Mouse (Mus musculus): ENCODE data around the gene Ppp4c.

The Ppp4c gene

DNA sequence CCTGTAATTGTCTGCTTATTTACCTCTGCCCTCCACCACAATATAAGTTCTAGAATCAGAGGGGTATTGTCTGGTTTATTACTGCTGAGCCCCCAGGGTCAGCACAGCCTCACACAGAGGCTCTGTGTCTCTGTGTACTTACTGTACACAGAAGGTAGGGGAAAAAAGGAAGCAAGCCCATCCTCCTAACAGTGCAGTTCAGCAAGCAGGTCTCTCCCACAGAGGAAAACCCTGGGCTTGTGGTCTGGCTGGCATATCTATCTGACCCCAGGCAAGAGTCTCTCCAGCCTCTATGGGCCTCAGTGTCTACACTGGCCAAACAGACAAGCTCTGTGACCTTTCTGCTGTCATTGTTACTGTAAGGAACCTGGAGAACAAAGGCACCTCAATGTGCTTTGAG lies 11.5 kb upstream of the Ppp4c start:
- in situ Hi-C loops (cut with MboI; ENCODE audit: unreplicated experiment in 2 of 2): no loop called here

GRCm38 (mm10) chr7:126803181-126803580 lies 10.9 kb upstream of the Ppp4c start:
- in situ Hi-C loops (cut with MboI; ENCODE audit: unreplicated experiment in 2 of 2): no loop called here

DNA sequence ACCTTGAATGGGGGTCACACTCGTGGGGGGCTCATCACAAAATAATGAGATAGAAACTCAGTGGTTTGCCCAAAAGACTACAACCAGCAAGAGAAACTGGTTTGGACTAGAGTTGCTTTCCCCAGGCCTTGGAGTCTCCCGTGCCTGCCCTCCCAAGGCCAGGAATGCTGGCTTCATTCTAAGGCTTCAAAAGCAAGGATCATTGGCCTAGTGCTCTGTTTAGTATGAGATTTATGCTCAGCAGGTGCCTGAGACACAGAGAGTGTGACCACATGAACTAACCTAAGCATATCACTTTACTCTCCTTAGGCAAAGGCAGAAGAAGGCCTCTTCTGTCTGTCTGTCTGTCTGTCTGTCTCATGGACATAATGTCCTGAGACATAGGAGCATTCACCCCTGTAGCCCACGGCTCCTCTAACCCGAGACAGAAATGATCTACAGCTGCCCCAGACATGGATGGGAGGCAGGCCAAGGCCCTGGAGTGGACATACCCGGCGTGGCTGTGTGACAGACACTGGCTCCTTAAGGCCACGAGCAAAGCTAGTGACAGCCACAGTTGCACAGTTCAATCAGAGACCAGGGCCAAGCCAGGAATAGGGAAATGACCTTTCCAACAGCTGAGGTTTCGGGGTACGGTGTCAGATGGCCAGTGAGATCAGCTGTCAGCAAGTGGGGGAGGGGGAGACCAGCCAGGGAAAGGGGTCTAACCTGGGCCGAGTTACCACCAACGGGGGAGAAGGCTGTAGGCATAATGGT lies 10.0 kb upstream of the Ppp4c start:
- in situ Hi-C loops (cut with MboI; ENCODE audit: unreplicated experiment in 2 of 2): no loop called here

DNA sequence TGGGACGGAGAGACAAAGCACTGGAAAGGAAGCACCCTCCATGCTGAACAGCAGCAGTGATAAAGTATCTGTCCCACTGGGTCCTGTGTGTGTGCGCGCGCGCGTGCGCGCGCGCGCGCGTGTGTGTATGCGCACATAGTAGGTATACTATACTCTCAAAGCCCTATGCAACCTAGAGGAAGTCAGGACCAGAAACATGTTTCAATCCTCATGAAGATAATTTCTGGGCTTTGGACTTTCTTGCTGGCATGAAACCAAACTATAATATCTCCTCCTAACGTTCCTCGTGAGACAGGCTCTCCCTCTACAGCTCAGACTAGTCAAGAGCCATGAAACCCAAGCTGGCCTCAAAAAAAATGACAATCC lies 8.7 kb upstream of the Ppp4c start:
- in situ Hi-C loops (cut with MboI; ENCODE audit: unreplicated experiment in 2 of 2): no loop called here

DNA sequence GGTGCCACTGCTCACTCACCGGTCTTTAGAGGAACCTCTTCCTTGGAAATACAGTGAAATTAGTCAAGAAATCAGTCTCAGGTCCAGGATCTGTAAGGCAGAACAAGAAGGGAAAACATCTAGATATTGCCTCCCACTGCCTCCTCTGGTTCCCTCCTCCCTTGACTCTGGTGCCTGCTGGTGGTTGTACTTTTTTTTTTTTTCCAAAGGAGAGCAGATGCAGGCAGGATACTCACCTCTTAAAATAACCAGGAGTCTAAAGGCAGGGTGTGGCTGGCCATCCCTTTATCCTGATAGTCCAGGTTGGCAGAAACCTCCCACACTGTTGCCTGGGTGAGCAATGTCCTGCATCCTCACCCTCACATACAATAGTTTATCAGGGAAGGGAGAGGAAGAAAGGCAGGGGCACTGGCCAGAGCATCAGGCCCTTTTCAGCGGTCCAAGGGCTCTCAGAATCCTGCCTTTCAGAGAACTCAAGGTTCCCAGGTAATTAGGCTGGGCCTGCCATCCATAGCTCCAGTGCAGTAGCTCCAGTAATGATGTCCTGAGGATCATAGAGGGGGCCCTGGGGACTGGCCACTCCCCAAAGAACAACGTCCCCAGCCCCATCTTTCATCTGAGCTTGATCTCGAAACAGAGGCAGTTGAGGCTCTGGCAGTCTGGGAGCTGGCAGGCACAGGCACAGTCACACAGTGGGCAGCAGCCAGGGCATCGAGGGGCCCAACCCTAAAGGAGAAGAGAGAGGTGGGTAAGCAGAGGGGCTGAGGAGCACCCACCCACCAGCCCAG lies 8.2 kb upstream of the Ppp4c start:
- in situ Hi-C loops (cut with MboI; ENCODE audit: unreplicated experiment in 2 of 2): no loop called here

GRCm38 (mm10) chr7:126799468-126800268 lies 7.4 kb upstream of the Ppp4c start:
- in situ Hi-C loops (cut with MboI; ENCODE audit: unreplicated experiment in 2 of 2): no loop called here

DNA sequence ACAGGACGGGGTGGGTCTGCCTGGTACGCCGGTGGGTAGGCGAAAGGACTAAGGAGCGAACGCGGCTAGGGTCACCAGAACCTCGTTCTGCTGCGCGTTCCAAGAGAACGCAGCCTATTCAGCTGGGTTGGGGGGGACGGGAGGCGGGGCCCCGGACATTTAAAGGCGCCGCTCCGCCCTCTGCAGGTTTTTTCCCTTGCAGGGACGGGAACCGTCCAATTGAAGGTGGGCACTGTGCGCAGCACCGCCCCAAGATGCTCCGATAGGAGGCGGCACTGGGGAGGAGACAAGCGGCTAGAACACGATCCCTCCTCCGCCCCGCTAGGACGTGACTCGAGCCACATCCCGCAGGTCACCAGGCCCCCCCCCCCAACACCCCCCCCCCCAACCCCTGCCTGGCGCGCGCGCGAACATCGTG lies 6.8 kb upstream of the Ppp4c start:
- in situ Hi-C loops (cut with MboI; ENCODE audit: unreplicated experiment in 2 of 2): no loop called here

DNA sequence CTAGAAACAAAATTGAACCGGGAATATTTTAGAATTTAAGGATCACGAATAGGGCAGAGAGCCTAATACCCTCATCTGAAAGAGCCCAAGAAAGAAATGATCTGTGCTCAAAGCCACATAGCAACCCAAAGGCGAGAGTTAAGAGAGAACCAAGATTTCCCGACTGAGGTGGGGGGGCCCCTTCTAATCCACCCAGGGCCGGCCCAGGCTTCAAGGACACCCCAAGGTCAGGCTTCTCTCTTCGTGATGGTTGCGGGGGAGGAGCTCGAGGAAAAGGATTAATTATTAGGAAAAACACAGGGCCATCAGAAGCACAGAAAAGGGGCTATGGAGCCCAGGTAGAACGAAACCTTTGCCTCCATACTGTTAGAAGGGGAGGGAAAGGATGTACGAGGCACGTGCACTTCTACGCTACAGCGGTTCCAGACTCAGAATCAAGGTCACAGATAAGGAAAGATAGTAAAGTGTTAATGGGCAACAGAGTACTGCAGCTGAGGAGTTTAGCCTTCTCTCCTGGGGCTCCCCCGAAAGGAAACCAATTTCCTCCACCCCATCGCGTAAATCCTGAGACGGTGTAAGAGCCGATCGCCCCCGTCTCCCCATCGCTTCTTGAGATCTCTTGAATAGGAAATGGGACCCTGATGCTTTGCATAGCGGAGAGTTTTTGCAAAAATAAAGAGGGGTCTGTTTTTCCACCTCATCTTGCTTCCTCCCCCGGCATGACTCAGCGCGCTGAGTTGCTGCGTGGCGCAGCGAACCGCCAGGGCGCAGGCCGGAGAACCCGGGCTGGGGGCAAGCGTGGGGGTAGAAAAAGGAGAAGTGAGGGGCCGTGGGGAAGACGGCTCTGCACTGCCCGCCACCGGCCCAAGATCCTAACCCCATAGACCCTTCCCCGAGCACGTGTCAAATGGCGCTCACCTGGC lies 6.1 kb upstream of the Ppp4c start:
- in situ Hi-C loops (cut with MboI; ENCODE audit: unreplicated experiment in 2 of 2): no loop called here

DNA sequence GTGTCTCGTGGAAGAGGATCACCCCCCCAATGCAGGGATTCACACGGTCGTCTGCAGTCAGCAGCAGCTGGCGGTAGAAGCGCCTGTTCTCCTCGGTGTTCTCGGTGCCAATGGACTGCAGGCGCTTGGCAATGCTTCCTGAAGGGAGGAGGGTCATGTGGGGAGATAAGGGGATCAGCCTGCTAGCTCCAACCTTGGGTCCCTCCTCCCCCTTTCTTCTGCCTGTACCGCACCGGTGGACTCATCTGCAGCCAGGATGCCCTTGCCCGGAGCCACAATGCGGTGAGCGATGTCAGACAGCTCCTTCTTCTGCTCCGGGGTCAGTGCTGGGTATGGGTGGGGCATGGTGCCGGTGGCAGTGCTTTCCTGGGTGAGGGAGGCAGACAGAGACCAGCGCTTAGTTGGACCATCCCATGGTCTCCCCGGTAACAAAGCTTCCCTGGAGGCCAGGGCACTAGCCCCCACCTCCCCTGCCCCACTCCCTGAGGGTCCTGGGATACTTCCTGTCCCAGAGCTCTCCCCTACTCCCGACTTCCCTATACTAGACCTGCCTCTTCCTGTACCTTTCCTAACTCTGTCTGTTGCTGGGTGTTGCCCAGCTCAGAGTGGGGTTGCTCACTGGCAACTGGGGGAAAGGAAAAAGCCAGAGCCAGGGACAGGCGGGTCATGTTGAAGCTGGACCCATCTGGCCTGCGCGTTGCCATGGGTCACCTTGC lies 5.3 kb upstream of the Ppp4c start, which contains the start of gene Fam57b:
Fam57b (plus strand) TSS at position 258 of the 716 bp plus-strand sequence.
- in situ Hi-C loops (cut with MboI; ENCODE audit: unreplicated experiment in 2 of 2): no loop called here

GRCm38 (mm10) chr7:126796350-126796932 lies 4.1 kb upstream of the Ppp4c start:
- in situ Hi-C loops (cut with MboI; ENCODE audit: unreplicated experiment in 2 of 2): no loop called here

- in situ Hi-C loops (cut with MboI; ENCODE audit: unreplicated experiment in 2 of 2): no loop called here
Measured at GRCm38 (mm10) chr7:126795387-126796317, 3.4 kb upstream of the Ppp4c start.

- in situ Hi-C loops (cut with MboI; ENCODE audit: unreplicated experiment in 2 of 2): no loop called here
Measured at GRCm38 (mm10) chr7:126794271-126794605, 1.9 kb upstream of the Ppp4c start.

- in situ Hi-C loops (cut with MboI; ENCODE audit: unreplicated experiment in 2 of 2): no loop called here
Measured at GRCm38 (mm10) chr7:126793456-126794270, 1.4 kb upstream of the Ppp4c start.

GRCm38 (mm10) chr7:126792721-126793443 lies 586 bp upstream of the Ppp4c start:
- in situ Hi-C loops (cut with MboI; ENCODE audit: unreplicated experiment in 2 of 2): no loop called here

DNA sequence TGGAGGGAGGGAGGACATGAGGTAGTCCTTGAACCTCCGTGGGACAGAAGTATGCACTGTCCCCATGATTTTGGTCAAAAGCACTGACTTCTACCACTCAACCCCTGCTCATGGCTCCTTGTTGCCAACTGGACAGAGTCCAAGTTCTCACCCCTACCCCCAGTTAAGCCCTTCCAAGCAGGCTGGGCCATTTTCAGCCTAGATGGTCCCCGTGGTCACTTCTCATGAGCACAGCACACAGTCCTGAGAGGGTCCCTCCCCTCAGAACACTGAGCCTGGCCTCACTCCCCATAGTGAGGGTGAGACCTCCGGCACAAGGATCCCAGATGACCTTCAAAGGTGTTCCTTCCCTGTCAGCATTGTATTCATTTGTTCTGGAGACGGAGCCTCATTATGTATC lies 3.2 kb downstream of the Ppp4c start:
- in situ Hi-C loops (cut with MboI; ENCODE audit: unreplicated experiment in 2 of 2): no loop called here

DNA sequence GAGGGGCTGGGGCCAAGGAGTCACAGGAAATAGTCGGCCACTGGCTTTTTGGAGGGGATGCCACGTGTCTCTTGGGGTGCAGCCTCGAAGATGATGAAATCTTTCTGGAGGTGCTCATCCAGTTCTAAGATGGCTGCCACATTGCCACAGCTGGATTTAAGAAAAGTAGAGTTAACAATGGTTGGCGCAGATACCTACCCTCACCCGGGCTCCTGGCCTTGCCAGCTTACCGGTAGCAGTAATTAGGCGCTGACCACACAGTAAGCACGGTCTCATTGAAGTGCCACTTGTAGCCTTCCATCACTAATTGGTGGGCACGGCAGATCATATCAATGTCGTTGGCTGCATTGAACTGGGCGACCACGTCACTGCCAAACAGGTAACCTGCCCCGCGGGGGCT lies 6.2 kb downstream of the Ppp4c start:
- in situ Hi-C loops (cut with MboI; ENCODE audit: unreplicated experiment in 2 of 2): no loop called here

DNA sequence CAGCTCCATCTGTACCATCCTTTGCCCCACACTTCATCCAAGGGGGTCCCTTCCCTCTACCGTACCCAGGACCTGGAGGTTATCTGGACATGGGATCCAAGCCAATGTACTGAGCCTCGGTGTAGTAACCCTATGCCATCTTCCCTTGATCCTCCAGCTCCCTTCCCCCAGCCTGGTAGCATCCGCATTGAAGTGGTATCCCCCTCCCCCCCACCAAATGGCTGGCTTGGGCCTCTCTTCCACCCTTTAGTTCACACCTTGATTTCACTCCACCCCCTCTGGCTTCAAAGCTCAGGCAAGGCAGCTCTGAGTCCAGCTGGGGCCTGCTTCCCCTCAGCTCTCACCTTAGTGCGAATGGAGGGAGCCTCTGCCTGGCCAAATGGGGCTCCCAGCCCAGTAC lies 7.2 kb downstream of the Ppp4c start:
- in situ Hi-C loops (cut with MboI; ENCODE audit: unreplicated experiment in 2 of 2): no loop called here

Measured in v-Abl transformed pro-B cells (cell line).